Mouse (Mus musculus) brain, embryonic 14.5 days (tissue): ENCODE measurements around the gene Btbd6. TPM values are rescaled to one million over a fixed set of nuclear protein-coding genes. Genes with fewer than 3 reads are reported as not detected.

Experiments
- DNase-seq: peaks from one replicate; pipeline ENCODE4 v3.0.0-alpha.2; 2011; ENCODE audit warnings: low read depth
- CTCF ChIP-seq: fragments of 200-500 bp; IDR thresholded peaks from 2 replicates; pipeline ENCODE4 v1.5.1; 2012; ENCODE audit warnings: inconsistent platforms, mild to moderate bottlenecking, moderate library complexity, borderline replicate concordance; ENCODE audit not compliant: insufficient read depth, insufficient read length; ENCODE audit errors: extremely low read depth
- POLR2A ChIP-seq: fragments of 200-500 bp; IDR thresholded peaks from 2 replicates; pipeline ENCODE4 v1.6.1; 2012; ENCODE audit warnings: mild to moderate bottlenecking, inconsistent platforms, borderline replicate concordance; ENCODE audit not compliant: poor library complexity, insufficient read depth, insufficient read length, severe bottlenecking; ENCODE audit errors: extremely low read depth
- polyA plus RNA-seq: library from polyadenylated mRNA; depleted of rRNA; stranded (reverse); fragments of >200 nt; gene quantifications from 2 replicates; pipeline ENCODE4 v1.2.3, GENCODE M21; 2012

The Btbd6 gene
- polyA plus RNA-seq, 1 experiment = 61.7 TPM

- TF ChIP-seq CTCF = no peak
- 0 out of 2 replicates have a peak, but pooled peaks have one; percentile 26 for TF ChIP-seq POLR2A
- DNase-seq = peak; percentile 78
Measured at GRCm38 (mm10) chr12:112941776-112942713, 34.2 kb upstream of the Btbd6 start, which contains the start of gene Nudt14. Gene Nudt14 (minus strand): TSS chr12:112942124.

- no peak for TF ChIP-seq CTCF
- TF ChIP-seq POLR2A = no peak
- no peak for DNase-seq
Measured at GRCm38 (mm10) chr12:112943669-112944068, 32.6 kb upstream of the Btbd6 start.

- no peak for DNase-seq
- TF ChIP-seq POLR2A (no peak), CTCF (peak; percentile 47; the same call in 1 of the 2 replicates)
Measured at GRCm38 (mm10) chr12:112947307-112947706, 29.0 kb upstream of the Btbd6 start.

GRCm38 (mm10) chr12:112950040-112950760, 26.1 kb upstream of the Btbd6 start:
- no peak for TF ChIP-seq CTCF
- peak; percentile 65 for TF ChIP-seq POLR2A
- peak; percentile 97 for DNase-seq

GRCm38 (mm10) chr12:112950761-112951129, 25.5 kb upstream of the Btbd6 start:
- TF ChIP-seq CTCF = no peak
- DNase-seq = no peak

- TF ChIP-seq POLR2A (no peak), CTCF (no peak)
- no peak for DNase-seq
Measured at GRCm38 (mm10) chr12:112951150-112951842, 25.0 kb upstream of the Btbd6 start.

- DNase-seq = no peak
- TF ChIP-seq CTCF (no peak), POLR2A (no peak)
Measured at GRCm38 (mm10) chr12:112952433-112952832, 23.8 kb upstream of the Btbd6 start.

- DNase-seq = no peak
- TF ChIP-seq POLR2A (no peak), CTCF (no peak)
Measured at GRCm38 (mm10) chr12:112952926-112953565, 23.2 kb upstream of the Btbd6 start.

GRCm38 (mm10) chr12:112955800-112956199, 20.5 kb upstream of the Btbd6 start:
- TF ChIP-seq POLR2A (no peak), CTCF (peak; percentile 83)
- peak; percentile 70 for DNase-seq

GRCm38 (mm10) chr12:112958303-112958702, 18.0 kb upstream of the Btbd6 start:
- TF ChIP-seq CTCF (peak; percentile 51; the same call in 1 of the 2 replicates), POLR2A (no peak)
- no peak for DNase-seq

GRCm38 (mm10) chr12:112959421-112959820, 16.9 kb upstream of the Btbd6 start:
- DNase-seq = no peak

GRCm38 (mm10) chr12:112961428-112961827, 14.9 kb upstream of the Btbd6 start:
- no peak for DNase-seq
- TF ChIP-seq POLR2A (no peak), CTCF (no peak)

More at GRCm38 (mm10) chr12:112959421-112959820, 16.9 kb upstream of the Btbd6 start:
- TF ChIP-seq POLR2A = no peak
- TF ChIP-seq CTCF = no peak
